Mouse (Mus musculus) gastrocnemius, postnatal 4 days (tissue): Measurements from ENCODE around the gene Tnni2. TPM values are rescaled to one million over a fixed set of nuclear protein-coding genes. Genes with fewer than 3 reads are reported as not detected.
A peak's percentile ranks its signal among the peaks of the same experiment; 100 is the strongest.

Experiments used
- DNase-seq, 2 experiments: peaks; one replicate each; pipeline ENCODE4 v3.0.0; 2021 to 2022; ENCODE audit warnings: low spot score in 2 of 2, mixed read lengths in 2 of 2
- total RNA-seq, 2 experiments: library from RNA; stranded (reverse); gene quantifications; 2 replicates each; pipeline ENCODE4 v1.2.3; 2021

Gene Tnni2
- total RNA-seq, 2 experiments from 2014 or later, result 7,757 to 8,026 TPM

- DNase-seq, result peak in 1 of 2 experiments; percentile 7
Observed at GRCm38 (mm10) chr7:142458676-142459298, 17.2 kb downstream of the Tnni2 start.

- DNase-seq, result peak in 1 of 2 experiments; percentile 9
Observed at GRCm38 (mm10) chr7:142459299-142459691, 17.7 kb downstream of the Tnni2 start.

DNA sequence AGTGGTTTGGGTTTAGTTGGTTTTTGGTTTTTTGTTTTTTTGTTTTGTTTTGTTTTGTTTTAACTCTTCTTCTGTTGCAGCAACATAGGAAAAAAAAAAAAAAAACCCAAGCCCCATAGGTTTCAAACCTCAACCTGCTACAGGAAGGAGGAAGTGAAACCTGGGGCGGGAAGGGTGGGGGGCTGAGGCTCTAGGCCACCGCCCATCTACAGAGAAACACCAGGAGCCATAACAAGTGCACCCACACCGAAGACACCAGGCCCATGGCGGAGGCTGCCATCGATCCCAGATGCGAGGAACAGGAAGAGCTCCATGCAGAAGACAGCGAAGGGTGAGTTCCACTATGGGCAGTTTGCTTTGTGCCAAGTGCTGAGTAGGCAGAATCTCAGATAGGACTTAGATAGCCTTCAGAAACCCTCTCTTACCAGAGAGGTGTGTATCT, 19.0 kb downstream of the Tnni2 start, which contains the start of gene Lsp1:
Lsp1 (plus strand) TSS at position 174 of the 442 bp plus-strand sequence.
- DNase-seq, result no peak

DNA sequence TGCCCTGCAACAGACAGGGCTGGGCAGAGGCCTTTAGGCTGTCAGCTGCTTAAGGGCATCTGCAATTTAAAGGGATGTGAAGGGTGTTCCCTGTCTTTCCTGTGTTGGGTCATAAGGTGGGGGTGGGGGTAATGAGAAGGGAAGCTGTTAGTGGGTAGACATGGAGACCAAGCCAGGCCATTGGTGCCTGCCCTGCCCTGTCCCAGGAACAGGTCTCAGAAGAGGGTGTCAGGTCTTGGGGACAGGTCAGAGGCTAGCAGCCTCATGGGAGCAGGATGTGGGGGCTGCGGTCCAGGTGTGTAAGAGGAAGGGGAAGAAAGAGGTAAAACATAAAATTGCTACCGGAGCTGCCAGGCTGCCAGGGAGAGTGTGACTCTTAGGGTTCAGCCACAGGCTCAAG, 19.8 kb downstream of the Tnni2 start:
- DNase-seq, result no peak

GRCm38 (mm10) chr7:142462190-142462589, 20.6 kb downstream of the Tnni2 start:
- no peak for DNase-seq

- DNase-seq, result no peak
Observed at GRCm38 (mm10) chr7:142462594-142463078, 21.0 kb downstream of the Tnni2 start.

GRCm38 (mm10) chr7:142470171-142470691, 28.6 kb downstream of the Tnni2 start:
- no peak for DNase-seq

GRCm38 (mm10) chr7:142470808-142471413, 29.3 kb downstream of the Tnni2 start:
- peak in 1 of 2 experiments; percentile 76 for DNase-seq

DNA sequence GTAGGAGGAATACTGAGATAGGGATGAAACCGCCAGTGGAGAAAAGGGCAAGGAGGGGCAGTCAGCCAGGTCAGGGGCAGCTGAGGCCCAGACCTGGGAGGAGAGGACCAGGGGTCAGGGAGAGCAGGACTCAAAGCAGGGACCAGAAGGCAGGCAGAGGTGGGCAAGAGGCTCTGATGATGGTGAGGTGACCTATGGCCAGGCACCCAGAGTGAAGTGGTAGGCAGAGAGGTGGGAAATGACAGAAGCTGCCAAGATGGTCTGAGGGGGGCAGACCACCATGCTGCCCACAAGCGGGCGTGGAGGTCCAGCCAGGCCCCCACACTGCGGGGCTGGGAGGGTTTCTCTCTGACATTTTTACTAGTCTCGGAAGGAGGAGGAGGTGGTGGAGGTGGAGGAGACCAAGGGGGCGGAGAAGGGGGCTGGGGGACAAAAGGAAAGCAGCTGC, 29.8 kb downstream of the Tnni2 start:
- no peak for DNase-seq

DNA sequence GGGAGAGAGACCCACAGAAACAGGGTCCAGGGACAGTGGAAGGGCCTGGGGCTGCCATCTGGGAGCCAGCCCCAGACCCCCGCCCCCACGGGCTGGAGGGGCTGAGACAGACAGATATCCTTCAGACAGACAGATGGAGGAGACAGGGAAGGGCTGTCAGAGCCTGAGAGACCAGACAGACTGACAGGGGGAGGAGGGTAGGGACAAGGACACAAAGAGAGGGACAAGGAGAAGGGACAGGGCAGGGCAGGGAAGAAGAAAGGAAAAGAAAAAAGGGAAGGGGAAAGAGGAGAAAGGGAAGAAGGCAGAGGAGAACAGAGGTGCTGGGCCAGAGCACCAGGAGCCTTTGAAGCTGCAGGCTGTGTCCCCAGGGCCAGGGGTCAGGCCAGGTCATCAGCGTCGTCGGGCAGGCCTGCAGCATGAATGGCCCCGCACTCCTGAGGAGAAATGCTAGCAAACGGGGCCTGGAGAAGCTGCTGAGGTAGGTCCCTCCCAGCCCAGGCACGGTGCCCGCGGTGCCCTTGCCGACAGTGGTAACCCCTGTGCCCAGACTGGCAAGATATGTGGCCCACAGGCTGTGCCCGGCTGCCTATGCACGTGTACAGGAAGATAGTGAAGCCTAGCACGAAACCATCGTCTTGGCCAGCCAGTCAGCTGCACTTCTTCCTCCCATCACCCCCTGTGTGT, 30.4 kb downstream of the Tnni2 start:
- DNase-seq, result no peak

- DNase-seq, result no peak
Observed at GRCm38 (mm10) chr7:142472936-142473335, 31.3 kb downstream of the Tnni2 start.

DNA sequence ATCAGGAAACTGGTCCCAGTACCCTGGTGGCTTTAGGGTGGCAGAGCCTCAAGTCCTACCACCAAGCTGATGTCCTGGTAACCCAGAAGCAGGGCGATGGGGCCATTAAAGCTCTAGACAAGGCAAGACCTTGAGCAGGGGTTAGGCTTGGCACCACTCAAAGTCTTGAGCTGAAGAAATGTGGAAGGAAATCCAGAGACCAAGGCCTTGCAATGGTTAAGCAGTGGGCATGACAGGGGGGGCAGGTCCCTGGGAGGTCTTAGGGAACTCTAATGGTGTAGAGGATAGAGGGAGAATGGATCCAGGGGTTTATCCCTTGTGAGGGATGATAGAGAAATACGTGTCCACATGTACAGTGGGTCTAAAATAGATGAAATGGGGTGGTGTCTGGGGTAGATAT, 31.9 kb downstream of the Tnni2 start:
- no peak for DNase-seq

DNA sequence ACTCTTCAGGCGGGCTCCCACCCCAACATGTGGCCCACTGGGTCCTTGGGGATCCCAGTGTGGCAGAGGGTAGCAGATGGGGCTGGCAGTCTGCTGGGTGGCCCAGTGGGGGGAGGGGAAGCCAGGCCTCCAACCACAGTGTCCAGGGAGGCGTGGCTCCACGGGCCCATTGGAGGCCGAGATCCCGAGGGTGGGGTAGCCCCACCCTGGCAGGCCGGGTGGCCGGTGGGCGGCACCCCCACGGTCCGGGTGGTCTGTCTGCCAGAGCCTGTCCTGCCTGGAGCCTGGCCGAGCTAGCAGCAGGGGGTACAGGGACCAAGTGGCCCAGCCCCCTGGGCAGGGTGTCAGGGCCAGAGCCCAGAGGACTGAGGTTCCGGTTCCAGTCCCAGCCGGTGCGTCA, 33.2 kb downstream of the Tnni2 start:
- DNase-seq, result no peak

DNA sequence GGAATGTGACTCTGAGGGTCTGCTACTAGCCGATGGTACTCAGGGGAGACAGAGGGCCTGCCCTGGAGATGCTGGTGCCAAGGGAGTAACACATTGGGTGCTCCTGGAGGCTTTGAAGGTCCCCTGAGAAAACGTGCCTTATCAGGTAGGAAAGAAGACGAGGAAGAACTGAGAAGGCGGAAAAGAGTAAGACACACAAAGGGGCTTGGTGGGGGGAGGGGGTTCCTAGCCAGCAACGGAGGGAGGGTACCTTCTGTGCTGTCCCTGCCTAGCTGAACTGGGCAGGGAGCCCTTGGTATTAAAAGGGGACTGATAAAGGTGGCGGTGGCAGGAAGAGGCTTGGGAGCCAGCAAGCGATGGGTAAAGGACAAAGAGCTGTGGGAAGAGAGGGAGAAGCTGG, 34.0 kb downstream of the Tnni2 start:
- no peak for DNase-seq

GRCm38 (mm10) chr7:142476271-142476670, 34.7 kb downstream of the Tnni2 start:
- no peak for DNase-seq

DNA sequence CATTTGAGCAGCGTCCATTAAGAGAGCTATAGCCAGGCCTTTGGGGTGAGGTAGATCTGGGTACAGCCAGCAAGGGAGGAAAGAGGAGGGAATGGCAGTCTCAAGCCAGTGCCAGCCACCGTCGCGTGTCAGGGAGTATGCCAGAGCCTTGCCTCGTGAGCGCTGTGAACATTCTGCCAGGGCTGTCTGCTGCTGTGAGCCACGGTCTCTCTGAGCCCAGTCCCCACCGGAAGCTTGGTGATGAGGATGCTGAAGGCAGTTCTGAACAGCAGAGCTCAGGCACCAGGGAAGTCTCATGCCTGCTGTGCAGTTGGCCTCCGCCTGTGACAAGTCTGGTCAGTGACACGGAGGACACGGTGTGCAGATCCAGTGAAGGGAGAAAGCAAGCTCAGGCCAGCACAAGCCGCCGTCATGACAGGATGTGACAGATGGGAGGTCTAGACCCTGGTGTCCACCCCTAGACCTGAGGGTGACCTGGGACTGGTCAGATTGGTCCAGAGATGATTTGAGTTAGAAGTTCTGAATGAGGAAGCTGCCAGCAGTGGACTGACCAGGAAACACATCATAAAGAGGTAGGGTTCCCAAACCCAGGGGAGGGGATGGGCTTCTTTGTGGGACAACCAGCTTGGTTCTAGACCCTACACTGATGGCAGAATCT, 35.3 kb downstream of the Tnni2 start:
- no peak for DNase-seq

GRCm38 (mm10) chr7:142478001-142478400, 36.4 kb downstream of the Tnni2 start:
- no peak for DNase-seq

DNA sequence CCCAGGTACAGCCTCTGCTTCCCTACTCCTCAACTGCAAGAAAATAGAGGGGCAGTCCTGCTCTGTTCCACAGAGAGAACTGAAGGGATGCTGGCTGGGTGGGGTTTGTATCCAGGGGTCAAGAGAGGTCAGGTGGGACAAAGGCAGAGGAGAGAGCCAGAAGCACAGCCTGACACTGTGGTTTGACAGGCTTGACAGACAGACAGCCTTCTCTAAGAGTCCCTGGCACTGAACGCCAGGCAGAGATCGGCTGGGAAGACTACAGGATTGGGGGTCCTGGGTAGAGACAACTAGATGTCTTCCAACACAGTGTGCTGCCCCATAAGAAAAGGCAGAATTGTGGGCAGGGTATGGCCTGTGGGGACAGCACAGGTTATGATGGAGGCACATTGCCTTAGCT, 37.0 kb downstream of the Tnni2 start:
- DNase-seq, result no peak

DNA sequence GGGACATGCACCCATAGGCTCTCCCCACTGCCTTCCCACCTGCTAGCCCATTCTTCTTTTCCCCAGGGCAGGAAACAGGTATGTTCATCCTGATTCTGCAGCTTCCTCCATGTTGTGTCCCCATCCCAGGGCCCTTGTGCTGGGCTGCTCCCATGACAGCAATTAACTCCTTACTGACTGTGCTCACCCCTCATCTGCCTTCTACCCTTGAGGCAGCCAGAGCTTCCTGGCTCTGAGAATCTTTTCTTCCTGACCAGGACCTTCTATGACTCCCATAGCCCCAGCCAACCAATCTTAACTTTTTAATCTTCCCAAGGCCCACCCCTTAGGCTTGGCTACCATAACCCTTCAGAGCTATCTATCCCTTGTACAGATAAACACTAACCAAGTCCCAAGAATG, 37.7 kb downstream of the Tnni2 start:
- no peak for DNase-seq

DNA sequence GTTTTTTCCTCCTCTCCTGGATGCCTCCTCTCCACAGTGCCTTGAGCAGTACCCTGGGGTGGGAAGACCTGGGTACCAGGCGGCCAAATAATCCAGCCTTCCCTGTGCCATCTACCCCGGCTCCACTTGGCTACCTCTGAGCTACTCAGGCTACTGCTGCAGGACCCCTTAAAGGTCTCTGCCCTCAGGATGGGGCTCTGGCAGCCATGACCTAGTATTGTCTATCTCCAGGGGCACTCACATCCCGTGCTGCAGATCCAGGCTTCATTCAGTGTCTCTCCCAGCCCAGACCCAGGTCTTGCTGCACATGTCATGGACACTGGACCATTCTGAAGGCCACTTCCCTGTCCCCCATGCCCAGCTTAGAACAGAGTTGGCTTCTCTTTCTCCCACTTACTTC, 38.3 kb downstream of the Tnni2 start:
- no peak for DNase-seq

DNA sequence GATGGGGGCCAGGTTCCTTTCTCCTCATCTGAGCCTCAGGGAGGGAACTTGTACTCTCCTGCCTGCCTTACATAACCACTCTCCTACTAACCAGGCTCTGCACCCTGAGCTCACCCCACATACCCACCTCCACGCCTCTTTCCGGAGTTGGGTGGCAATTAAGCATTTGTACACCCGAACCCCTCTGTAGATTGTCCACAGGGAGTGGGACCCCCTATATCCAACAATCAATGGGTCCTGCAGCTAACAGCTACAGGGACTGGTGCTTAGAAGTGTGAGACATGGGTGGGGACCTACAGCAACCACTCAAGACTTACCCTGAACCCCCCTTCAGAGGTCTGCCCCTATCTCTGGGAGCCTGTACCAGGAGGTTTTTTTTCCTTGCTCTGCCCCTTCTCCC, 39.1 kb downstream of the Tnni2 start:
- no peak for DNase-seq
